Mouse (Mus musculus) neural tube, embryonic 13.5 days (tissue): ENCODE results near the gene Irs2. TPM values are rescaled to one million over a fixed set of nuclear protein-coding genes. Genes with fewer than 3 reads are reported as not detected.

Source experiments
- ATAC-seq: fragments of 200-750 bp; cut with Nextera tagmentation; 2 replicates; pipeline ENCODE4 v1.8.0; 2017; ENCODE audit warnings: low read depth, mild to moderate bottlenecking, moderate TSS enrichment, moderate library complexity
- H3K27ac ChIP-seq: fragments of 300-500 bp; sonication (generic); replicated peaks from 2 replicates; pipeline ENCODE4 v1.5.1; 2015; ENCODE audit warnings: moderate library complexity, mild to moderate bottlenecking, inconsistent platforms
- H3K27me3 ChIP-seq: fragments of 300-500 bp; sonication (generic); 2 replicates; pipeline ENCODE4 v1.6.1; 2015; ENCODE audit warnings: mild to moderate bottlenecking, inconsistent platforms
- H3K36me3 ChIP-seq: fragments of 300-500 bp; sonication (generic); 2 replicates; pipeline ENCODE4 v1.6.1; 2015; ENCODE audit warnings: mild to moderate bottlenecking, inconsistent platforms
- H3K4me1 ChIP-seq: fragments of 300-500 bp; sonication (generic); replicated peaks from 2 replicates; pipeline ENCODE4 v1.6.1; 2015; ENCODE audit warnings: inconsistent platforms
- H3K4me2 ChIP-seq: fragments of 300-500 bp; sonication (generic); 2 replicates; pipeline ENCODE4 v1.6.1; 2015; ENCODE audit warnings: inconsistent platforms, mild to moderate bottlenecking, moderate library complexity
- H3K4me3 ChIP-seq: fragments of 300-500 bp; sonication (generic); 2 replicates; pipeline ENCODE4 v1.5.1; 2015; ENCODE audit warnings: mild to moderate bottlenecking, inconsistent platforms
- H3K9ac ChIP-seq: fragments of 300-500 bp; sonication (generic); 2 replicates; pipeline ENCODE4 v1.6.1; 2015; ENCODE audit warnings: moderate library complexity, mild to moderate bottlenecking, inconsistent platforms
- H3K9me3 ChIP-seq: fragments of 300-500 bp; sonication (generic); 2 replicates; pipeline ENCODE4 v1.6.1; 2016; ENCODE audit warnings: inconsistent platforms
- WGBS: fragments of 180-500 bp; shearing (Covaris S2); methylation state at CpG from one replicate; pipeline ENCODE4 v1.1.7; 2015; 5-methylcytosine and 5-hydroxymethylcytosine counted together
- polyA plus RNA-seq: library from polyadenylated mRNA; unstranded; fragments of >200 nt; fragmentation: Nextera tagmentation; extraction: Ambion mirVana; gene quantifications from 2 replicates; pipeline ENCODE4 v1.2.1, GENCODE M21; 2015

Irs2 gene
- polyA plus RNA-seq, 1 experiment from 2014 or later: 6.6 TPM

DNA sequence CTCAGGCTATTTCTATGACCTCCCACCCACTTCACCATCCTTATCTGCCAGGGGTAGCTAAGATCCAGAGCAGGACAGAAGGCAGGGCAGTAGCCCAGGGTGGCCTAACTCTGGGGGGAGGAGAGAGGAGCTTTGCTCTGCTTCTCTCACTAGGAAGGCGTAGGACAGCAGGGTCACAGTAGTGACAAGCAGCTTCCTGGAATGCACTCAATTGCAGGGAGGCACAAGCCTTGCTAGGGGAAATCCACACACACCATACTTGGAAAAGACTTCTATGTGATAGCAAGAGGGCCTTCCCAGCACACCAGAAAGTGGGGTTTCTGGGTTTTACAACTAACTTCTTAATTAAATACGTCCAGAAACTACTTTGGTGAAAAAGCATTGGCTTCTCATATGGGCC lies 12.5 kb downstream of the Irs2 start:
- H3K36me3 ChIP-seq: peaks cover 6% of the 10 kb centered on the region; the same call in 1 of the 2 replicates
- ATAC-seq: no peak
- H3K27ac ChIP-seq: no peak overlapping the region
- no peaks in the 10 kb centered on the region for H3K9me3 ChIP-seq
- H3K27me3 ChIP-seq: no peaks in the 10 kb centered on the region
- no peak overlapping the region for H3K9ac ChIP-seq
- WGBS: 83% methylated on average over 2 of the region's 2 CpGs
- H3K4me1 ChIP-seq: peaks cover 47% of the 10 kb centered on the region
- no peak overlapping the region for H3K4me2 ChIP-seq
- H3K4me3 ChIP-seq: no peak overlapping the region

GRCm38 (mm10) chr8:10994390-10994954 lies 13.8 kb downstream of the Irs2 start:
- H3K4me1 ChIP-seq: peaks cover 45% of the 10 kb centered on the region
- peaks cover 6% of the 10 kb centered on the region; the same call in 1 of the 2 replicates for H3K36me3 ChIP-seq
- H3K9ac ChIP-seq: no peak overlapping the region
- ATAC-seq: no peak
- H3K27me3 ChIP-seq: no peaks in the 10 kb centered on the region
- H3K9me3 ChIP-seq: no peaks in the 10 kb centered on the region
- H3K4me2 ChIP-seq: no peak overlapping the region
- H3K27ac ChIP-seq: no peak overlapping the region
- no peak overlapping the region for H3K4me3 ChIP-seq
- WGBS: 94% methylated on average over 6 of the region's 6 CpGs

DNA sequence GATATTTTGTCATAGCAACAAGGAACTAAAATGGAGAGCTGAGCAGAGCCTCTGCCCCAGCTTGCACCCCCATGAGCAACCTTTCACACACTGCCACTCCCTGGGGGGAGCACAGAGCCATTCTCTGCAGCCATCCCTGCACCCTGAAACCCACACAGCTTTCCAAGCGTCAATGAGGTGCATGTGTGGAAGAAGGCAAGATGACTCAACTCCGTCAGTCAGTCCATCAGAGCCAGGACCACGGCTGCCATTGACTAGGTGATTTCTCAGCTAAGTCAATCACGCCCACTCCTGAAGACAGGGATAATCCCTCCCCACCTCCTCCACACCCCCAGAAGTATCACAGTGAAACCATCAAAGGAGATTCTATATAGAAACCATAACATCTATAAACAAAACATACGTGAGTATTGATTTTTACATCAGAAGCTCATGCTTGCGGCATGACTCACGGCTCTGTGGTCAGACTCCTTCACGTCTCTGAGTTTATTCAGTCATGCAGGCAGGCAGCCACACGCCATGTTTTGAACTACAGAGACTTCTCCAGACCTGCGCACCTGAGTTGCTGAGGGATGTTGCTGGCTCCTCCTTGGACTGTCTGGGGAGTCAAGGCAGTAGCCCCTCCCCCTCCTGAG lies 14.6 kb downstream of the Irs2 start:
- H3K4me3 ChIP-seq: no peak overlapping the region
- H3K4me1 ChIP-seq: peaks cover 50% of the 10 kb centered on the region
- WGBS: 92% methylated on average over 10 of the region's 10 CpGs
- ATAC-seq: no peak
- peaks cover 6% of the 10 kb centered on the region; the same call in 1 of the 2 replicates for H3K36me3 ChIP-seq
- H3K4me2 ChIP-seq: no peak overlapping the region
- H3K9me3 ChIP-seq: no peaks in the 10 kb centered on the region
- no peak overlapping the region for H3K27ac ChIP-seq
- no peaks in the 10 kb centered on the region for H3K27me3 ChIP-seq
- no peak overlapping the region for H3K9ac ChIP-seq

DNA sequence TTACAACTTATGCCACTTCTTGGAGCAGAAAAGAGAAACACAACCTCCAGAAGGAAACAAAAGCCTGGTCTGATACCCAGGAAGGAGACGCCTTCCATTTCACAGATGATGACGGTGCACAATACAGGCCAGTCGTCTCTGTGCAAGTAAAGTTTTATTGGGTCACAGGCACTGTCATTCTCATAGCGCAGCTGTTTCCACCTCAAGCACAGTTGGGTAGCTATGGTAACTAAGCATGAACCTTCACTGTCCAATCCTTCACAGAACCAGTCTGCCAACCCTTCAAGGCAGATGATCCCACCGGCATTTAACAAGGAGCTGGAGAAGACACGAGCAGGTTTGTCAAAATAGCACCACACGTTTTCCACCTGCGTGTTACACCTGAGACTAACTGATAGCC lies 16.2 kb downstream of the Irs2 start:
- no peaks in the 10 kb centered on the region for H3K27me3 ChIP-seq
- 43% methylated on average over 8 of the region's 8 CpGs for WGBS
- peaks cover 48% of the 10 kb centered on the region for H3K4me1 ChIP-seq
- no peak overlapping the region for H3K9ac ChIP-seq
- H3K4me3 ChIP-seq: no peak overlapping the region
- H3K4me2 ChIP-seq: no peak overlapping the region
- no peaks in the 10 kb centered on the region for H3K9me3 ChIP-seq
- no peak for ATAC-seq
- 0 out of 2 replicates have a peak, but pooled peaks cover 4% of the 10 kb centered on the region for H3K36me3 ChIP-seq
- no peak overlapping the region for H3K27ac ChIP-seq

DNA sequence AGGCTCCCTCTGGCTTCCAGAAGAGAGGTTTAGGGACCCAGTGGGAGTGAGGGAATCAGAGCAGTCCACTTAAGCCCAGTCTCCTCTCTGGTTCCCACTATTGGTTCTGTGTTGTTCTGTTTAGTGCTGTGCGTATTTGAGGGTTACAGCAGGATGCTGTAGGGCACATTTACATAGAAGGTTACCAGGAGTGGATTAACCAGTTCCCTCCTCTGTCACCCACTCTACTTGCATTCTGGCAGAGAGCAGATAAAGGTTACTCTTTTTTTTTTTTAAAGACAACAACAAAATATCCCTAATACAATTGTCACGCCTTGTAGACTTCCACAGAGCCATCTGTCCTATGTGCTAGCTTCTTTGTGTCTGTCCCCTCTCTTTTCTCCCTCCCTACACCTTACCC lies 16.9 kb downstream of the Irs2 start:
- ATAC-seq: no peak
- Histone ChIP-seq H3K27ac (peak overlapping the region; percentile 10; the same call in 1 of the 2 replicates), H3K9ac (no peak overlapping the region), H3K4me3 (no peak overlapping the region), H3K27me3 (no peaks in the 10 kb centered on the region), H3K36me3 (peaks cover 12% of the 10 kb centered on the region), H3K4me2 (no peak overlapping the region), H3K9me3 (no peaks in the 10 kb centered on the region), H3K4me1 (peaks cover 48% of the 10 kb centered on the region)
- 56% methylated on average over 2 of the region's 2 CpGs for WGBS

DNA sequence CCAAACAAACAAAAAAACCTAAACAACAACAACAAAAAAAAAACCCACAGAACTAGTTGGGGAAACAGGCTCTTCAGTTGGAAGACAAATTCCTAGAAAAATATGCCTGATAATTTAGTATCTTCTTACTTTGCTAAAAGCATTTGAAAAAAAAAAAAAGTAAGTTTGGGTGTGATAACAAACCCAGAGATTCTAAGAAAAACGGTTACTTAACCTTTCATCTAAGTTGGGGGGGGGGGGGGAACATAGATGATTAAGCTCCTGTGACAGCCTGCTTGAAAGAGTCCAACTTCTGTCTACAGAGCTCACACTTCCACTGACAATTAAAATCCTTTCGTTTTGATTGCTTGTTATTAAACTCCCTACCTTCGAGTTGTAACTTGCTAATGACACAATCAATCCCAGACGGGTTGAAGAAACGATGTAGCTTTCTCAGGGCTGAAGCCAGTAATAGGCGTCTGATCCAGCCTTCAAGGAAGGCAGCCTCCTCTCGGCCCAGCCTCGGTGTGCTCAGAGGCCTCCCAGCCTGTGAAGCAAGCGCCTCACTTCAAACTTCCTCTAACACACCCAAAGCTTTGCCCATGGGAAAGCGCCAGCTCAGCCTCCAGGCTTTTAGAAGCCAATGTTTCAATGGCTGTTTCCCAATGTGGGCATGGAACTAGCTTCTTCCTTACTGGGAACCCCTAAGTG lies 17.7 kb downstream of the Irs2 start:
- 21% methylated on average over 10 of the region's 10 CpGs for WGBS

DNA sequence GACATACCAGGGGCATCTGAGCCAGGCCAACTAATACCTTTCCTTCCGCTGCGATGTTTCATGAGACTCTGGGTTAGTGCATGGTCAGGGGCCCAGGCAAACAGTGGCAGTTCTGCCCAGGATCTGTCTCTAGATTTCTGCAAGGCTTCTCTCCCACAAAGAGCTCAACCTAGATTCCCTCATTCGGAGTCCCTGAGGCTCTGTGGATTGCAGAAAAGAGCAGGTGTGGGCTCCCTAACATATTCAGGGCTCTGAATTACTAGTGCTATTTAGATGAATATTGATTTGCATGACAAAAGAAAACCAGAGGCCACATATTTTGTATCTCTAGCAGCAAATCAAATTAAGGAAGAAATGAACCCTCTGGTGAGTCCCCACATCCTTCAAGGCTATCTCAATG lies 18.3 kb downstream of the Irs2 start:
- no peak overlapping the region for H3K9ac ChIP-seq
- 55% methylated on average over 3 of the region's 3 CpGs for WGBS
- ATAC-seq: 0 out of 2 replicates have a peak, but pooled peaks have one; percentile 24

More for the DNA sequence above, 17.7 kb downstream of the Irs2 start:
- peaks cover 48% of the 10 kb centered on the region for H3K4me1 ChIP-seq
- no peaks in the 10 kb centered on the region for H3K9me3 ChIP-seq
- no peak for ATAC-seq
- H3K4me2 ChIP-seq: no peak overlapping the region
- peak overlapping the region; percentile 10 for H3K27ac ChIP-seq
- H3K27me3 ChIP-seq: no peaks in the 10 kb centered on the region
- H3K36me3 ChIP-seq: peaks cover 19% of the 10 kb centered on the region
- H3K9ac ChIP-seq: no peak overlapping the region
- no peak overlapping the region for H3K4me3 ChIP-seq

DNA sequence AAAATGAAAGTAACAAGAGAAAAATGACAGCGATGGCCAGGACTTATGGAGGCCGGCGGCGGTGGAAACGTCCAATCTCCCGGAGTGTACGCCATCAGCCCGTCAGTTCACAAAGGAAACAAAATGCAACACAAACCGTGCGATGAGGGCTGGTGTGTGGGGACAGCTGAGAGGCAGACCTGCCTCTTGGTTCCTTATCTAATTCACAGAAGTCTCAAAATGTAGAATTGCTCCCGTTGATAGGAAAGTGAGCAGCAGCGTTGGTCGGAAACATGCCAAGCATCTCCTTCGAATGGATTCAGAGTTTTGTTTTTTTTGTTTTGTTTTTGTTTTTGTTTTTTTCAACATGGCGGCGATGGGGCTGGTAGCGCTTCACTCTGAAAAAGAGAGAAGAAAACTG lies 21.6 kb downstream of the Irs2 start:
- Histone ChIP-seq H3K27me3 (no peaks in the 10 kb centered on the region), H3K4me2 (no peak overlapping the region), H3K9ac (no peak overlapping the region), H3K4me3 (no peak overlapping the region), H3K27ac (no peak overlapping the region), H3K36me3 (peaks cover 22% of the 10 kb centered on the region), H3K4me1 (peaks cover 41% of the 10 kb centered on the region), H3K9me3 (no peaks in the 10 kb centered on the region)
- ATAC-seq: no peak
- WGBS: 96% methylated on average over 17 of the region's 17 CpGs

More for the DNA sequence above, 18.3 kb downstream of the Irs2 start:
- Histone ChIP-seq H3K4me1 (peaks cover 51% of the 10 kb centered on the region), H3K9me3 (no peaks in the 10 kb centered on the region), H3K27me3 (no peaks in the 10 kb centered on the region), H3K36me3 (peaks cover 23% of the 10 kb centered on the region), H3K4me3 (no peak overlapping the region), H3K27ac (peak overlapping the region; percentile 56), H3K4me2 (no peak overlapping the region)

GRCm38 (mm10) chr8:10985064-10985463 lies 23.2 kb downstream of the Irs2 start:
- WGBS: 62% methylated on average over 7 of the region's 7 CpGs

DNA sequence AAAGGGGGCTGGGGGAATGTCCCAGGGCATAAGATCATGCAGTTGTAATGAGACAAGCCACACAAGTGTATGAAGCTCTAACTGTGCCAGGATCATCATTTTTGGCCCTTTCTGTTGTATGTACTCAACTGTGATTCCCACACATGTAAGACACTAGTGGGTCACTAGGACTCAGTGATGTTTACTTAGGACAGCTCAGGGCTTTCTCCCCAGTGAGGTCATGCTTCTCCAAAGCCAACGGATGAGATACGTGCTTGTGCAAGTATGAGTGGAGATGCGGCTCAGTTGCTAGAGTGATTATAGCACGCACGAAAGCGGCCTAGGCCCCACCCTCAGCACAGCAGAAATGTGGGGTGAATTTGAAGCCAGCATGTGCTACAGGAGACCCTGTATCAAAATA lies 27.4 kb downstream of the Irs2 start:
- 93% methylated on average over 6 of the region's 6 CpGs for WGBS
- peaks cover 8% of the 10 kb centered on the region for H3K36me3 ChIP-seq
- H3K4me3 ChIP-seq: no peak overlapping the region
- no peak overlapping the region for H3K4me2 ChIP-seq
- no peak overlapping the region for H3K9ac ChIP-seq
- no peak overlapping the region for H3K27ac ChIP-seq
- no peak for ATAC-seq
- H3K4me1 ChIP-seq: peaks cover 32% of the 10 kb centered on the region
- H3K9me3 ChIP-seq: no peaks in the 10 kb centered on the region
- no peaks in the 10 kb centered on the region for H3K27me3 ChIP-seq

More at GRCm38 (mm10) chr8:10985064-10985463, 23.2 kb downstream of the Irs2 start:
- H3K4me3 ChIP-seq: no peak overlapping the region
- peaks cover 29% of the 10 kb centered on the region for H3K4me1 ChIP-seq
- H3K27ac ChIP-seq: no peak overlapping the region
- peaks cover 22% of the 10 kb centered on the region for H3K36me3 ChIP-seq
- H3K4me2 ChIP-seq: no peak overlapping the region
- no peaks in the 10 kb centered on the region for H3K9me3 ChIP-seq
- H3K9ac ChIP-seq: no peak overlapping the region
- ATAC-seq: no peak
- H3K27me3 ChIP-seq: no peaks in the 10 kb centered on the region

GRCm38 (mm10) chr8:10979916-10980315 lies 28.3 kb downstream of the Irs2 start:
- peaks cover under 1% of the 10 kb centered on the region; the same call in 1 of the 2 replicates for H3K36me3 ChIP-seq
- no peak overlapping the region for H3K9ac ChIP-seq
- H3K4me2 ChIP-seq: no peak overlapping the region
- 52% methylated on average over 7 of the region's 7 CpGs for WGBS
- no peak overlapping the region for H3K4me3 ChIP-seq
- no peaks in the 10 kb centered on the region for H3K27me3 ChIP-seq
- no peak for ATAC-seq
- H3K4me1 ChIP-seq: peaks cover 28% of the 10 kb centered on the region
- H3K9me3 ChIP-seq: no peaks in the 10 kb centered on the region
- H3K27ac ChIP-seq: no peak overlapping the region

GRCm38 (mm10) chr8:10979196-10979794 lies 29.0 kb downstream of the Irs2 start:
- Histone ChIP-seq H3K9me3 (no peaks in the 10 kb centered on the region), H3K27ac (no peak overlapping the region), H3K9ac (no peak overlapping the region), H3K4me2 (no peak overlapping the region), H3K36me3 (no peaks in the 10 kb centered on the region), H3K4me3 (no peak overlapping the region), H3K27me3 (no peaks in the 10 kb centered on the region), H3K4me1 (peaks cover 32% of the 10 kb centered on the region)
- WGBS: 64% methylated on average over 11 of the region's 11 CpGs
- ATAC-seq: peak; percentile 47; the same call in 1 of the 2 replicates
